Mouse (Mus musculus) spleen, embryonic (tissue): ENCODE results near the gene Myh7.
"Not testable (repeated sequence)": the region's sequence is repeated elsewhere in the genome, so short reads cannot be mapped to it uniquely, and the experiment has no call there.

Source experiments
- CTCF ChIA-PET: fragments of 350-600 bp; sonication (Branson Sonifier 250); formaldehyde crosslinking; loops from one replicate; lab custom pipeline; 2022; lab: Charles Lee

The Myh7 gene

GRCm38 (mm10) chr14:54994136-54994868 is at the start of gene Myh7:
Gene Myh7 (minus strand): TSS chr14:54994626.
- CTCF ChIA-PET = interaction anchor here (0.6 kb wide), 2 partner anchors 90 to 873 kb away, joined by 3 to 4 read pairs; no protein-coding TSS in a partner anchor

GRCm38 (mm10) chr14:55043694-55044093 is 49.3 kb upstream of the Myh7 start:
- CTCF ChIA-PET = not testable (repeated sequence)

- CTCF ChIA-PET = no interaction called here
These were observed 38.3 kb upstream of the Myh7 start for GRCm38 (mm10) chr14:55032695-55033225.

GRCm38 (mm10) chr14:55029034-55029698 is 34.7 kb upstream of the Myh7 start:
- CTCF ChIA-PET = no interaction called here

GRCm38 (mm10) chr14:55028333-55028835 is 34.0 kb upstream of the Myh7 start:
- CTCF ChIA-PET = interaction anchor here (0.6 kb wide), 1 partner anchor 152 kb away, joined by 4 read pairs; no protein-coding TSS in a partner anchor

GRCm38 (mm10) chr14:55027653-55028052 is 33.2 kb upstream of the Myh7 start:
- CTCF ChIA-PET = no interaction called here

GRCm38 (mm10) chr14:55027251-55027650 is 32.8 kb upstream of the Myh7 start:
- CTCF ChIA-PET = interaction anchor here (0.6 to 0.7 kb wide), 3 partner anchors 49 to 75 kb away, joined by 3 to 7 read pairs (median 5); no protein-coding TSS in a partner anchor

- CTCF ChIA-PET = no interaction called here
These were observed 31.1 kb upstream of the Myh7 start for GRCm38 (mm10) chr14:55025527-55025926.

GRCm38 (mm10) chr14:55024236-55024635 is 29.8 kb upstream of the Myh7 start:
- CTCF ChIA-PET = interaction anchor here (0.6 kb wide), 1 partner anchor 24 kb away, joined by 3 read pairs; no protein-coding TSS in a partner anchor

- CTCF ChIA-PET = no interaction called here
These were observed 28.6 kb upstream of the Myh7 start for GRCm38 (mm10) chr14:55023011-55023410.

GRCm38 (mm10) chr14:55020394-55020793 is 26.0 kb upstream of the Myh7 start:
- CTCF ChIA-PET = no interaction called here

GRCm38 (mm10) chr14:55016876-55017275 is 22.4 kb upstream of the Myh7 start:
- CTCF ChIA-PET = no interaction called here

GRCm38 (mm10) chr14:55015767-55016111 is 21.3 kb upstream of the Myh7 start:
- CTCF ChIA-PET = no interaction called here

GRCm38 (mm10) chr14:55014991-55015766 is 20.8 kb upstream of the Myh7 start, which contains the start of gene Ngdn:
Gene Ngdn (plus strand): TSS chr14:55015454.
- CTCF ChIA-PET = interaction anchor here (0.6 kb wide), 1 partner anchor 380 kb away, joined by 4 read pairs; no protein-coding TSS in a partner anchor

- CTCF ChIA-PET = interaction anchor here (0.6 kb wide), 1 partner anchor 380 kb away, joined by 4 read pairs; no protein-coding TSS in a partner anchor
These were observed 20.2 kb upstream of the Myh7 start for GRCm38 (mm10) chr14:55014591-55014990.

- CTCF ChIA-PET = interaction anchor here (0.7 kb wide), 1 partner anchor 579 kb away, joined by 3 read pairs; no protein-coding TSS in a partner anchor
These were observed 16.7 kb upstream of the Myh7 start for GRCm38 (mm10) chr14:55011116-55011515.

GRCm38 (mm10) chr14:55008417-55008816 is 14.0 kb upstream of the Myh7 start:
- CTCF ChIA-PET = no interaction called here

GRCm38 (mm10) chr14:55007120-55007908 is 12.9 kb upstream of the Myh7 start:
- CTCF ChIA-PET = no interaction called here

- CTCF ChIA-PET = no interaction called here
These were observed 12.1 kb upstream of the Myh7 start for GRCm38 (mm10) chr14:55006541-55006940.

- CTCF ChIA-PET = no interaction called here
These were observed 11.5 kb upstream of the Myh7 start for GRCm38 (mm10) chr14:55005967-55006366.
